Mouse (Mus musculus) stomach, embryonic 14.5 days (tissue): ENCODE results near the gene A030003K21Rik. TPM values are rescaled to one million over a fixed set of nuclear protein-coding genes. Genes with fewer than 3 reads are reported as not detected.

Experiments
- ATAC-seq: fragments of 200-750 bp; cut with Nextera tagmentation; 2 replicates; pipeline ENCODE4 v1.8.0; 2017; ENCODE audit warnings: low read depth, moderate TSS enrichment; ENCODE audit not compliant: insufficient number of reproducible peaks, insufficient read depth, low FRiP score
- H3K27ac ChIP-seq: fragments of 300-500 bp; sonication (generic); 2 replicates; pipeline ENCODE4 v1.5.1; 2014; ENCODE audit warnings: mild to moderate bottlenecking, low read length, moderate library complexity, mixed read lengths
- H3K27me3 ChIP-seq: fragments of 300-500 bp; sonication (generic); 2 replicates; pipeline ENCODE4 v1.6.1; 2014; ENCODE audit warnings: low read length, control low read depth, mixed read lengths; ENCODE audit not compliant: control insufficient read depth, insufficient read depth
- H3K36me3 ChIP-seq: fragments of 300-500 bp; sonication (generic); 2 replicates; pipeline ENCODE4 v1.6.1; 2014; ENCODE audit warnings: mild to moderate bottlenecking, control low read depth, low read length, moderate library complexity, mixed read lengths; ENCODE audit not compliant: control insufficient read depth, insufficient read depth
- H3K4me1 ChIP-seq: fragments of 300-500 bp; sonication (generic); 2 replicates; pipeline ENCODE4 v1.6.1; 2014; ENCODE audit warnings: low read length, control low read depth, mixed read lengths; ENCODE audit not compliant: control insufficient read depth, insufficient read depth
- H3K4me2 ChIP-seq: fragments of 300-500 bp; sonication (generic); replicated peaks from 2 replicates; pipeline ENCODE4 v1.6.1; 2014; ENCODE audit warnings: low read depth, low read length, control low read depth
- H3K4me3 ChIP-seq: fragments of 300-500 bp; sonication (generic); 2 replicates; pipeline ENCODE4 v1.5.1; 2014; ENCODE audit warnings: low read depth, low read length, control low read depth
- H3K9ac ChIP-seq: fragments of 300-500 bp; sonication (generic); replicated peaks from 2 replicates; pipeline ENCODE4 v1.6.1; 2014; ENCODE audit warnings: low read depth, mild to moderate bottlenecking, control low read depth, low read length, moderate library complexity, mixed read lengths
- H3K9me3 ChIP-seq: fragments of 300-500 bp; sonication (generic); 2 replicates; pipeline ENCODE4 v1.6.1; 2016; ENCODE audit warnings: low read depth, low read length, control low read depth; ENCODE audit not compliant: control insufficient read depth
- WGBS: fragments of 180-500 bp; shearing (Covaris S2); extraction: QIAGEN DNeasy Blood & Tissue Kit; methylation state at CpG from one replicate; pipeline ENCODE4 v1.1.7; 2014; 5-methylcytosine and 5-hydroxymethylcytosine counted together
- polyA plus RNA-seq: library from polyadenylated mRNA; unstranded; fragments of >200 nt; fragmentation: Nextera tagmentation; extraction: Ambion mirVana; gene quantifications from 2 replicates; pipeline ENCODE4 v1.2.1, GENCODE M21; 2014

The A030003K21Rik gene
- polyA plus RNA-seq, 1 experiment from 2014 or later, result not detected

DNA sequence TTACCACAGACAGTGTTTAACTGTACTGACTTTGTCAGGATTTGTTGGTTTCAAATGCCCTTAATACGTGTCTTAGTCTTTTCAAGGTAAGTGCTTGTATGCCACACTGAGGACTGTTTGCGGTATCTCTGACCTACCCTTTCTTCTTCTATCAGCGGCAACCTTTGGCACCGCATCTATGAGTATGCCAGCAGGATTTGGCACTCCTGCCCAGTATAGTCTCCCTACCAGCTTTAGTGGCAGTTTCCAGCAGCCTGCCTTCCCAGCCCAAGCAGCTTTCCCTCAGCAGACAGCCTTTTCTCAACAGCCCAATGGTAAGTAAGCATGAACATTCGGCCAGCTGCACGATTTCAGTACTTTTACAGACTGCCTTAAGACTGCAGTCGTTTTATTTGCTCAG is 49.9 kb downstream of the A030003K21Rik start:
- H3K4me2 ChIP-seq, result no peak overlapping the region
- H3K27ac ChIP-seq, result no peak overlapping the region
- H3K4me3 ChIP-seq, result no peak overlapping the region
- no peaks in the 10 kb centered on the region for H3K27me3 ChIP-seq
- H3K9me3 ChIP-seq, result no peaks in the 10 kb centered on the region
- no peak for ATAC-seq
- no peaks in the 10 kb centered on the region for H3K4me1 ChIP-seq
- no peak overlapping the region for H3K9ac ChIP-seq
- peaks cover 26% of the 10 kb centered on the region; the same call in 1 of the 2 replicates for H3K36me3 ChIP-seq
- 95% methylated on average over 7 of the region's 7 CpGs for WGBS

Other genes with a start within 250 kb of the A030003K21Rik start
- gene Mff, start 218.5 kb downstream of the A030003K21Rik start, polyA plus RNA-seq, result 200 and 221 TPM in 2 replicates
- gene Tm4sf20, start 174.9 kb downstream of the A030003K21Rik start, polyA plus RNA-seq, result 5.2 and 5.8 TPM in 2 replicates
- gene Gm47791, start 172.1 kb downstream of the A030003K21Rik start, polyA plus RNA-seq, result not detected in 2 replicates
- 37.2 and 41.0 TPM in 2 replicates for gene Agfg1, start 103.9 kb downstream of the A030003K21Rik start, polyA plus RNA-seq
- gene A030005L19Rik, start 30.1 kb downstream of the A030003K21Rik start, polyA plus RNA-seq, result not detected in 2 replicates
- not detected in 2 replicates for gene A030014E15Rik, start 18.5 kb downstream of the A030003K21Rik start, polyA plus RNA-seq
- not detected in 2 replicates for gene Gm6217, start 12.0 kb downstream of the A030003K21Rik start, polyA plus RNA-seq
- not detected in 2 replicates for gene Gm7544, start 12.6 kb upstream of the A030003K21Rik start, polyA plus RNA-seq
- not detected in 2 replicates for gene Gm47955, start 16.9 kb upstream of the A030003K21Rik start, polyA plus RNA-seq
- not detected in 2 replicates for gene Gm47959, start 57.2 kb upstream of the A030003K21Rik start, polyA plus RNA-seq
- gene Slc19a3, start 95.1 kb upstream of the A030003K21Rik start, polyA plus RNA-seq, result 0.56 and 1.1 TPM in 2 replicates
- not detected in 2 replicates for gene Krtap28-10, start 99.1 kb upstream of the A030003K21Rik start, polyA plus RNA-seq
- gene Gm47969, start 101.5 kb upstream of the A030003K21Rik start, polyA plus RNA-seq, result not detected in 2 replicates
- not detected in 2 replicates for gene A030005K14Rik, start 116.0 kb upstream of the A030003K21Rik start, polyA plus RNA-seq
- gene Krtap28-13, start 117.5 kb upstream of the A030003K21Rik start, polyA plus RNA-seq, result not detected in 2 replicates
- 6.7 and 6.9 TPM in 2 replicates for gene Ccl20, start 173.4 kb upstream of the A030003K21Rik start, polyA plus RNA-seq
- not detected in 2 replicates for gene Daw1, start 216.4 kb upstream of the A030003K21Rik start, polyA plus RNA-seq